Mouse (Mus musculus) ZHBTc4 (cell line): ENCODE results near the gene Nppa.

ENCODE experiments used
- DNase-seq: peaks from one replicate; pipeline ENCODE4 v3.0.0-alpha.2; 2011; ENCODE audit warnings: low read depth, low spot score

Gene Nppa

GRCm38 (mm10) chr4:148000202-148000772 is at the start of gene Nppa:
Gene Nppa, plus strand, starts transcription at chr4:148000722.
- no peak for DNase-seq

- peak; percentile 82 for DNase-seq
These were observed 46.9 kb upstream of the Nppa start for GRCm38 (mm10) chr4:147953590-147953989.

- peak; percentile 67 for DNase-seq
These were observed 43.4 kb upstream of the Nppa start for GRCm38 (mm10) chr4:147957141-147957540.

GRCm38 (mm10) chr4:147959881-147960831 is 40.4 kb upstream of the Nppa start:
- DNase-seq: peak; percentile 91

- peak; percentile 44 for DNase-seq
These were observed 37.7 kb upstream of the Nppa start for GRCm38 (mm10) chr4:147962781-147963180.

GRCm38 (mm10) chr4:147963623-147964022 is 36.9 kb upstream of the Nppa start:
- DNase-seq: no peak

- DNase-seq: no peak
These were observed 34.8 kb upstream of the Nppa start for GRCm38 (mm10) chr4:147965712-147966111.

- no peak for DNase-seq
These were observed 31.7 kb upstream of the Nppa start for GRCm38 (mm10) chr4:147968816-147969215.

- no peak for DNase-seq
These were observed 31.2 kb upstream of the Nppa start for GRCm38 (mm10) chr4:147969337-147969736.

- no peak for DNase-seq
These were observed 24.3 kb upstream of the Nppa start for GRCm38 (mm10) chr4:147976237-147976636.

- DNase-seq: no peak
These were observed 22.8 kb upstream of the Nppa start for GRCm38 (mm10) chr4:147977726-147978125.

- DNase-seq: no peak
These were observed 22.1 kb upstream of the Nppa start for GRCm38 (mm10) chr4:147978391-147978790.

- DNase-seq: no peak
These were observed 21.1 kb upstream of the Nppa start for GRCm38 (mm10) chr4:147979441-147979860.

GRCm38 (mm10) chr4:147985205-147986132 is 15.1 kb upstream of the Nppa start, which contains the start of gene Nppb:
Gene Nppb, plus strand, starts transcription at chr4:147985788.
- DNase-seq: peak; percentile 94

GRCm38 (mm10) chr4:147993571-147994095 is 6.9 kb upstream of the Nppa start:
- DNase-seq: no peak

GRCm38 (mm10) chr4:147995311-147995710 is 5.2 kb upstream of the Nppa start:
- no peak for DNase-seq

- no peak for DNase-seq
These were observed 679 bp downstream of the Nppa start for GRCm38 (mm10) chr4:148001013-148001789.

- no peak for DNase-seq
These were observed 1.3 kb downstream of the Nppa start for GRCm38 (mm10) chr4:148001866-148002265.

- no peak for DNase-seq
These were observed 3.8 kb downstream of the Nppa start for GRCm38 (mm10) chr4:148004361-148004760.

GRCm38 (mm10) chr4:148008412-148008811 is 7.9 kb downstream of the Nppa start:
- DNase-seq: peak; percentile 35

GRCm38 (mm10) chr4:148009641-148010040 is 9.1 kb downstream of the Nppa start:
- DNase-seq: no peak
